In the genomic region with DNA sequence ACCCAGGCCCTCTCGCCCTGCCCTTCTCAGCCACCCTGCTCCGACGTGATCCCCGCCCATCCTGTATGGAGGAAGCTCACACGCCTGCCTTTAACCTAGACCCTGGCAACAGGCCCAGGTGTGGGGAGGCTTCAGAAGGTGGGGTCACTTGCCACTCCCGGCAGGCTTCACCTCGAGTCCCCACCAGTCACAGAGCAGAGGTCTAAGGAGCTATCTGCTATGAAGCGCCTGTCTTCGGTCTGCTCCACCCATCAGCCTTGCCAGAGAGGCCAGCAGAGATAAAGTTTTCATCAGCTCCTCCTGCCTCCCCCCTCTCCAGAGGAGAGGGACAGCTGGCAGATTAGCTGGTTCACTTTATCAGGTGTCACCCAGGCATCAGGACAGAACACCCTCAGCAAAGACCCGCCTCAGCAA, we compare ENCODE assay signal across 9 mouse cellular contexts. TPM values are rescaled to one million over a fixed set of nuclear protein-coding genes. Genes with fewer than 3 reads are reported as not detected.
DNase-seq lines count a peak whose midpoint lies in the region; ATAC-seq and TF ChIP-seq lines count a peak whose summit lies in the region.
"Had no signal": no experiment of that assay in that cellular context is flagged by ENCODE, and none has a peak within 500 bp of the region (broad histone marks: within the 10 kb centered on the region; RNA-seq: fewer than 3 reads in every experiment).

No protein-coding gene starts in this region.

- no peaks in the 10 kb centered on the region for H3K27me3 ChIP-seq in midbrain, embryonic 10.5 days (ENCODE audit: low read depth, poor library complexity, severe bottlenecking)
- no peaks in the 10 kb centered on the region for H3K27me3 ChIP-seq in midbrain, embryonic 14.5 days (ENCODE audit: control insufficient read depth, insufficient read depth, low read length)
- H3K27me3 ChIP-seq in heart, adult 2 months (ENCODE audit: control insufficient read depth, insufficient read depth, low read length) = no peaks in the 10 kb centered on the region
- no peaks in the 10 kb centered on the region for H3K27me3 ChIP-seq in intestine, embryonic 16.5 days (replicated peaks; ENCODE audit: control insufficient read depth, insufficient read depth, low read length)
- H3K27me3 ChIP-seq in stomach, embryonic 16.5 days (ENCODE audit: control insufficient read depth, insufficient read depth, low read length) = no peaks in the 10 kb centered on the region
- H3K27me3 ChIP-seq in kidney, embryonic 16.5 days (ENCODE audit: insufficient read depth, low read length) = no peaks in the 10 kb centered on the region
- H3K27me3 ChIP-seq: Patski had no signal

- H3K9ac ChIP-seq in midbrain, embryonic 14.5 days (replicated peaks; ENCODE audit: low read length) = no peak overlapping the region
- H3K9ac ChIP-seq in heart, adult 2 months (ENCODE audit: low read depth, low read length) = no peak overlapping the region
- H3K9ac ChIP-seq in intestine, embryonic 16.5 days (ENCODE audit: low read depth, low read length) = peak overlapping the region; percentile 16; the same call in 1 of the 2 replicates
- 0 out of 2 replicates have a peak overlapping the region, but pooled peaks have one; percentile 41 for H3K9ac ChIP-seq in stomach, embryonic 16.5 days (ENCODE audit: low read length)
- no peak overlapping the region for H3K9ac ChIP-seq in kidney, embryonic 16.5 days (replicated peaks; ENCODE audit: low read length)

- intact Hi-C loops in heart, adult 2 months (cut with DNase I) = no loop called here
- intact Hi-C loops in left cerebral cortex, postnatal 36 days (cut with DNase I) = no loop called here

- no peak overlapping the region for H3K4me3 ChIP-seq in midbrain, embryonic 10.5 days
- H3K4me3 ChIP-seq in midbrain, embryonic 14.5 days (replicated peaks; ENCODE audit: low read depth, low read length) = no peak overlapping the region
- H3K4me3 ChIP-seq in heart, adult 2 months = no peak overlapping the region
- 0 out of 2 replicates have a peak overlapping the region, but pooled peaks have one; percentile 8 for H3K4me3 ChIP-seq in intestine, embryonic 16.5 days (ENCODE audit: low read length)
- H3K4me3 ChIP-seq in stomach, embryonic 16.5 days (replicated peaks; ENCODE audit: low read length) = no peak overlapping the region
- no peak overlapping the region for H3K4me3 ChIP-seq in kidney, embryonic 16.5 days (ENCODE audit: low read length)

- H3K9me3 ChIP-seq in midbrain, embryonic 10.5 days (replicated peaks) = no peaks in the 10 kb centered on the region
- no peaks in the 10 kb centered on the region for H3K9me3 ChIP-seq in midbrain, embryonic 14.5 days (ENCODE audit: control insufficient read depth, low read length)
- H3K9me3 ChIP-seq in intestine, embryonic 16.5 days (ENCODE audit: control insufficient read depth, low read length) = no peaks in the 10 kb centered on the region
- no peaks in the 10 kb centered on the region for H3K9me3 ChIP-seq in stomach, embryonic 16.5 days (replicated peaks; ENCODE audit: control insufficient read depth, low read length)
- no peaks in the 10 kb centered on the region for H3K9me3 ChIP-seq in kidney, embryonic 16.5 days (ENCODE audit: low read length)

- no peak overlapping the region for H3K4me2 ChIP-seq in midbrain, embryonic 14.5 days (ENCODE audit: low read length)
- H3K4me2 ChIP-seq in intestine, embryonic 16.5 days (ENCODE audit: low read depth, low read length) = peak overlapping the region; percentile 10; the same call in 1 of the 2 replicates
- H3K4me2 ChIP-seq in stomach, embryonic 16.5 days (ENCODE audit: low read depth, low read length) = no peak overlapping the region
- H3K4me2 ChIP-seq in kidney, embryonic 16.5 days (replicated peaks; ENCODE audit: low read depth, low read length) = no peak overlapping the region

- H3K27ac ChIP-seq in midbrain, embryonic 10.5 days (replicated peaks) = peak overlapping the region; percentile 38; the same call in 1 of the 2 replicates
- no peak overlapping the region for H3K27ac ChIP-seq in midbrain, embryonic 14.5 days (replicated peaks; ENCODE audit: low read depth, low read length)
- peak overlapping the region; percentile 89 for H3K27ac ChIP-seq in heart, adult 2 months
- peak overlapping the region; percentile 42; the same call in 1 of the 2 replicates for H3K27ac ChIP-seq in intestine, embryonic 16.5 days (ENCODE audit: low read length)
- no peak overlapping the region for H3K27ac ChIP-seq in stomach, embryonic 16.5 days (ENCODE audit: low read length)
- no peak overlapping the region for H3K27ac ChIP-seq in kidney, embryonic 16.5 days (ENCODE audit: low read length)

- TF ChIP-seq CTCF in heart, adult 2 months (IDR thresholded peaks at IDR 0.05) = no peak

- peaks cover 10% of the 10 kb centered on the region for H3K36me3 ChIP-seq in midbrain, embryonic 10.5 days
- no peaks in the 10 kb centered on the region for H3K36me3 ChIP-seq in midbrain, embryonic 14.5 days (ENCODE audit: control insufficient read depth, insufficient read depth, low read length)
- peaks cover 12% of the 10 kb centered on the region for H3K36me3 ChIP-seq in heart, adult 2 months (ENCODE audit: control insufficient read depth, insufficient read depth, low read length)
- 0 out of 2 replicates have a peak, but pooled peaks cover 2% of the 10 kb centered on the region for H3K36me3 ChIP-seq in intestine, embryonic 16.5 days (ENCODE audit: control insufficient read depth, insufficient read depth, low read length)
- H3K36me3 ChIP-seq in stomach, embryonic 16.5 days (ENCODE audit: control insufficient read depth, insufficient read depth, low read length) = no peaks in the 10 kb centered on the region
- 0 out of 2 replicates have a peak, but pooled peaks cover 2% of the 10 kb centered on the region for H3K36me3 ChIP-seq in kidney, embryonic 16.5 days (ENCODE audit: insufficient read depth, low read length)

- peaks cover 29% of the 10 kb centered on the region for H3K4me1 ChIP-seq in midbrain, embryonic 10.5 days
- H3K4me1 ChIP-seq in midbrain, embryonic 14.5 days (ENCODE audit: control insufficient read depth, insufficient read depth, low read length) = peaks cover under 1% of the 10 kb centered on the region; the same call in 1 of the 2 replicates
- peaks cover 8% of the 10 kb centered on the region for H3K4me1 ChIP-seq in heart, adult 2 months (ENCODE audit: control insufficient read depth, insufficient read depth, low read length)
- H3K4me1 ChIP-seq in intestine, embryonic 16.5 days (ENCODE audit: control insufficient read depth, insufficient read depth, low read length) = peaks cover 21% of the 10 kb centered on the region
- H3K4me1 ChIP-seq in stomach, embryonic 16.5 days (ENCODE audit: control insufficient read depth, insufficient read depth, low read length) = peaks cover 28% of the 10 kb centered on the region
- H3K4me1 ChIP-seq in kidney, embryonic 16.5 days (ENCODE audit: insufficient read depth, low read length) = peaks cover 15% of the 10 kb centered on the region

- ATAC-seq in midbrain, embryonic 14.5 days (ENCODE audit: low FRiP score, low TSS enrichment) = no peak
- peak; percentile 58 for ATAC-seq in intestine, embryonic 16.5 days
- ATAC-seq in stomach, embryonic 16.5 days (ENCODE audit: insufficient read depth, low FRiP score) = peak; percentile 39
- no peak for ATAC-seq in kidney, embryonic 16.5 days (ENCODE audit: low FRiP score, low TSS enrichment)
- ATAC-seq: Patski had no signal

- peak; percentile 29; the same call in 1 of the 2 replicates for TF ChIP-seq POLR2A in heart, adult 2 months (IDR thresholded peaks at IDR 0.05; ENCODE audit: insufficient read depth, low read depth, low read length)

- WGBS in midbrain, embryonic 10.5 days = 76% methylated on average over 10 of the region's 10 CpGs
- 69% methylated on average over 10 of the region's 10 CpGs for WGBS in midbrain, embryonic 14.5 days
- WGBS in heart, adult 2 months = 17% methylated on average over 10 of the region's 10 CpGs
- 37% methylated on average over 10 of the region's 10 CpGs for WGBS in intestine, embryonic 16.5 days
- 32% methylated on average over 10 of the region's 10 CpGs for WGBS in stomach, embryonic 16.5 days
- 72% methylated on average over 10 of the region's 10 CpGs for WGBS in kidney, embryonic 16.5 days

- 0 out of 2 replicates have a peak, but pooled peaks cover 1% of the 10 kb centered on the region for H3K79me2 ChIP-seq in heart, adult 2 months (replicated peaks; ENCODE audit: control insufficient read depth, insufficient read depth, low read length)

- 0 out of 2 replicates have a peak, but pooled peaks have one; percentile 72 for TF ChIP-seq EP300 in heart, adult 2 months (IDR thresholded peaks at IDR 0.05; ENCODE audit: insufficient read depth, low read depth, low read length)

- DNase-seq in midbrain, embryonic 10.5 days (ENCODE audit: low spot score) = no peak
- no peak for DNase-seq in midbrain, embryonic 14.5 days
- peak; percentile 68 to 76 for DNase-seq in heart, adult 2 months
- no peak for DNase-seq in left cerebral cortex, adult 8-10 months (ENCODE audit: low spot score in 2 of 2)
- DNase-seq in left cerebral cortex, postnatal 36 days (ENCODE audit: low spot score in 2 of 2) = no peak

RNA-seq across cellular contexts. Expression of gene Mrm1, which starts 4.2 kb away (rescaled TPM):
- 14.6 and 16.2 TPM in 2 replicates for polyA plus RNA-seq in midbrain, embryonic 10.5 days (2016; fragmentation: Nextera tagmentation; extraction: Ambion mirVana)
- polyA plus RNA-seq in midbrain, embryonic 14.5 days (2014; fragmentation: Nextera tagmentation; extraction: Ambion mirVana) = 8.5 and 11.9 TPM in 2 replicates
- total RNA-seq in heart, adult 2 months (2021) = 10 to 100 TPM; 18.9 to 19.7 TPM
- 14.7 and 28.1 TPM in 2 replicates for polyA plus RNA-seq in heart, adult 2 months (2012; rRNA removed)
- polyA plus RNA-seq in intestine, embryonic 16.5 days (2015; fragmentation: Nextera tagmentation; extraction: Ambion mirVana) = 14.6 and 15.0 TPM in 2 replicates
- polyA plus RNA-seq in stomach, embryonic 16.5 days (2015; fragmentation: Nextera tagmentation; extraction: Ambion mirVana) = 12.1 and 13.2 TPM in 2 replicates
- 10 to 100 TPM; 14.0 to 18.9 (median 18.2) TPM for total RNA-seq in left cerebral cortex, adult 8-10 months (2022)
- 10 to 100 TPM; 19.3 to 19.4 TPM for total RNA-seq in left cerebral cortex, postnatal 36 days (2021)
- polyA plus RNA-seq in kidney, embryonic 16.5 days (2015; fragmentation: Nextera tagmentation; extraction: Ambion mirVana) = 12.3 and 15.5 TPM in 2 replicates

RNA-seq across cellular contexts. Expression of gene Dhrs11, which starts 5.3 kb away (rescaled TPM):
- 12.0 and 12.8 TPM in 2 replicates for polyA plus RNA-seq in midbrain, embryonic 10.5 days (2016; fragmentation: Nextera tagmentation; extraction: Ambion mirVana)
- 5.8 and 6.7 TPM in 2 replicates for polyA plus RNA-seq in midbrain, embryonic 14.5 days (2014; fragmentation: Nextera tagmentation; extraction: Ambion mirVana)
- 100 to 1,000 TPM in 1 of 2 experiments, 10 to 100 TPM in 1; 87.7 to 108 TPM for total RNA-seq in heart, adult 2 months (2021)
- polyA plus RNA-seq in heart, adult 2 months (2012; rRNA removed) = 186 and 232 TPM in 2 replicates
- 105 and 126 TPM in 2 replicates for polyA plus RNA-seq in intestine, embryonic 16.5 days (2015; fragmentation: Nextera tagmentation; extraction: Ambion mirVana)
- 25.5 and 29.5 TPM in 2 replicates for polyA plus RNA-seq in stomach, embryonic 16.5 days (2015; fragmentation: Nextera tagmentation; extraction: Ambion mirVana)
- 1 to 10 TPM; 6.8 to 8.5 (median 7.6) TPM for total RNA-seq in left cerebral cortex, adult 8-10 months (2022)
- total RNA-seq in left cerebral cortex, postnatal 36 days (2021) = 1 to 10 TPM; 6.7 to 8.6 TPM
- polyA plus RNA-seq in kidney, embryonic 16.5 days (2015; fragmentation: Nextera tagmentation; extraction: Ambion mirVana) = 13.1 and 14.9 TPM in 2 replicates

RNA-seq across cellular contexts. Expression of gene Ggnbp2, which starts 47.1 kb away (rescaled TPM):
- 55.7 and 56.3 TPM in 2 replicates for polyA plus RNA-seq in midbrain, embryonic 10.5 days (2016; fragmentation: Nextera tagmentation; extraction: Ambion mirVana)
- polyA plus RNA-seq in midbrain, embryonic 14.5 days (2014; fragmentation: Nextera tagmentation; extraction: Ambion mirVana) = 69.3 and 71.9 TPM in 2 replicates
- 10 to 100 TPM; 47.9 to 54.9 TPM for total RNA-seq in heart, adult 2 months (2021)
- 22.9 and 39.2 TPM in 2 replicates for polyA plus RNA-seq in heart, adult 2 months (2012; rRNA removed)
- polyA plus RNA-seq in intestine, embryonic 16.5 days (2015; fragmentation: Nextera tagmentation; extraction: Ambion mirVana) = 73.7 and 76.8 TPM in 2 replicates
- 52.2 and 60.3 TPM in 2 replicates for polyA plus RNA-seq in stomach, embryonic 16.5 days (2015; fragmentation: Nextera tagmentation; extraction: Ambion mirVana)
- total RNA-seq in left cerebral cortex, adult 8-10 months (2022) = 100 to 1,000 TPM in 1 of 4 experiments, 10 to 100 TPM in 3; 88.0 to 102 (median 97.7) TPM
- total RNA-seq in left cerebral cortex, postnatal 36 days (2021) = 10 to 100 TPM; 75.9 to 93.3 TPM
- 62.6 and 63.3 TPM in 2 replicates for polyA plus RNA-seq in kidney, embryonic 16.5 days (2015; fragmentation: Nextera tagmentation; extraction: Ambion mirVana)

RNA-seq across cellular contexts. Expression of gene Myo19, which starts 56.5 kb away (rescaled TPM):
- polyA plus RNA-seq in midbrain, embryonic 10.5 days (2016; fragmentation: Nextera tagmentation; extraction: Ambion mirVana) = 11.8 and 12.6 TPM in 2 replicates
- 5.4 and 6.2 TPM in 2 replicates for polyA plus RNA-seq in midbrain, embryonic 14.5 days (2014; fragmentation: Nextera tagmentation; extraction: Ambion mirVana)
- total RNA-seq in heart, adult 2 months (2021) = 1 to 10 TPM; 5.7 to 5.9 TPM
- 7.5 and 10.4 TPM in 2 replicates for polyA plus RNA-seq in heart, adult 2 months (2012; rRNA removed)
- polyA plus RNA-seq in intestine, embryonic 16.5 days (2015; fragmentation: Nextera tagmentation; extraction: Ambion mirVana) = 7.5 and 7.8 TPM in 2 replicates
- polyA plus RNA-seq in stomach, embryonic 16.5 days (2015; fragmentation: Nextera tagmentation; extraction: Ambion mirVana) = 7.7 and 8.0 TPM in 2 replicates
- 10 to 100 TPM in 3 of 4 experiments, 1 to 10 TPM in 1; 9.5 to 13.9 (median 11.7) TPM for total RNA-seq in left cerebral cortex, adult 8-10 months (2022)
- 10 to 100 TPM in 1 of 2 experiments, 1 to 10 TPM in 1; 9.3 to 15.4 TPM for total RNA-seq in left cerebral cortex, postnatal 36 days (2021)
- 11.8 and 13.9 TPM in 2 replicates for polyA plus RNA-seq in kidney, embryonic 16.5 days (2015; fragmentation: Nextera tagmentation; extraction: Ambion mirVana)

RNA-seq across cellular contexts. Expression of gene Pigw, which starts 56.6 kb away (rescaled TPM):
- polyA plus RNA-seq in midbrain, embryonic 10.5 days (2016; fragmentation: Nextera tagmentation; extraction: Ambion mirVana) = 2.2 and 3.4 TPM in 2 replicates
- polyA plus RNA-seq in midbrain, embryonic 14.5 days (2014; fragmentation: Nextera tagmentation; extraction: Ambion mirVana) = 3.4 and 4.1 TPM in 2 replicates
- 1 to 10 TPM; 5.6 to 6.3 TPM for total RNA-seq in heart, adult 2 months (2021)
- polyA plus RNA-seq in heart, adult 2 months (2012; rRNA removed) = 2.3 and 5.3 TPM in 2 replicates
- polyA plus RNA-seq in intestine, embryonic 16.5 days (2015; fragmentation: Nextera tagmentation; extraction: Ambion mirVana) = 2.7 and 2.9 TPM in 2 replicates
- 2.5 and 3.1 TPM in 2 replicates for polyA plus RNA-seq in stomach, embryonic 16.5 days (2015; fragmentation: Nextera tagmentation; extraction: Ambion mirVana)
- 1 to 10 TPM; 6.0 to 8.7 (median 7.6) TPM for total RNA-seq in left cerebral cortex, adult 8-10 months (2022)
- total RNA-seq in left cerebral cortex, postnatal 36 days (2021) = 1 to 10 TPM; 7.1 to 7.9 TPM
- 3.8 and 4.3 TPM in 2 replicates for polyA plus RNA-seq in kidney, embryonic 16.5 days (2015; fragmentation: Nextera tagmentation; extraction: Ambion mirVana)

Comparison
In these comparisons a context has a peak if more than half of its experiments do, and no peak if none do; other contexts are left out.
1. H3K27ac ChIP-seq: peak in midbrain, embryonic 10.5 days (single experiment), heart, adult 2 months (single experiment) and intestine, embryonic 16.5 days (single experiment); none in midbrain, embryonic 14.5 days (single experiment), stomach, embryonic 16.5 days (single experiment) and kidney, embryonic 16.5 days (single experiment).
2. DNase-seq: peak in heart, adult 2 months (2 of 2); none in midbrain, embryonic 10.5 days (single experiment), midbrain, embryonic 14.5 days (single experiment), left cerebral cortex, adult 8-10 months (0 of 2) and left cerebral cortex, postnatal 36 days (0 of 2).
3. ATAC-seq: peak in intestine, embryonic 16.5 days (single experiment) and stomach, embryonic 16.5 days (single experiment); none in midbrain, embryonic 14.5 days (single experiment) and kidney, embryonic 16.5 days (single experiment).
4. H3K9ac ChIP-seq: peak in intestine, embryonic 16.5 days (single experiment) and stomach, embryonic 16.5 days (single experiment); none in midbrain, embryonic 14.5 days (single experiment), heart, adult 2 months (single experiment) and kidney, embryonic 16.5 days (single experiment).